Mouse (Mus musculus) midbrain, postnatal 0 days (tissue): ENCODE measurements at regions not wholly inside any gene's neighbourhood (a gene's known extent, or its start where the extent isn't known, plus 50 kb on each side); places are given as distances from the start of the nearest gene placed in this dataset.

Source experiments
- ATAC-seq: fragments of 200-750 bp; cut with Nextera tagmentation; 2 replicates; pipeline ENCODE4 v1.8.0; 2017; ENCODE audit warnings: moderate number of reproducible peaks, mild to moderate bottlenecking, moderate TSS enrichment, moderate library complexity; ENCODE audit not compliant: low FRiP score
- DNase-seq: peaks from one replicate; pipeline ENCODE4 v3.0.0-alpha.2; 2015; ENCODE audit warnings: low spot score
- H3K27ac ChIP-seq: fragments of 300-500 bp; sonication (generic); 2 replicates; pipeline ENCODE4 v1.5.1; 2014; ENCODE audit warnings: low read depth, mild to moderate bottlenecking, low read length, mixed read lengths
- H3K27me3 ChIP-seq: fragments of 300-500 bp; sonication (generic); 2 replicates; pipeline ENCODE4 v1.6.1; 2014; ENCODE audit warnings: low read length, control low read depth, mixed read lengths; ENCODE audit not compliant: insufficient read depth
- H3K36me3 ChIP-seq: fragments of 300-500 bp; sonication (generic); 2 replicates; pipeline ENCODE4 v1.6.1; 2014; ENCODE audit warnings: low read length, control low read depth, mixed read lengths; ENCODE audit not compliant: insufficient read depth
- H3K4me1 ChIP-seq: fragments of 300-500 bp; sonication (generic); 2 replicates; pipeline ENCODE4 v1.6.1; 2014; ENCODE audit warnings: mild to moderate bottlenecking, control low read depth, antibody characterized with exemption, low read length, mixed read lengths; ENCODE audit not compliant: insufficient read depth
- H3K4me2 ChIP-seq: fragments of 300-500 bp; sonication (generic); 2 replicates; pipeline ENCODE4 v1.6.1; 2014; ENCODE audit warnings: low read depth, mild to moderate bottlenecking, low read length, mixed read lengths; ENCODE audit not compliant: poor library complexity, severe bottlenecking
- H3K4me3 ChIP-seq: fragments of 300-500 bp; sonication (generic); 2 replicates; pipeline ENCODE4 v1.5.1; 2014; ENCODE audit warnings: low read depth, mild to moderate bottlenecking, low read length, moderate library complexity
- H3K9ac ChIP-seq: fragments of 300-500 bp; sonication (generic); replicated peaks from 2 replicates; pipeline ENCODE4 v1.6.1; 2014; ENCODE audit warnings: mild to moderate bottlenecking, low read length, moderate library complexity, mixed read lengths; ENCODE audit not compliant: poor library complexity, severe bottlenecking
- H3K9me3 ChIP-seq: fragments of 300-500 bp; sonication (generic); 2 replicates; pipeline ENCODE4 v1.6.1; 2016; ENCODE audit warnings: low read length, control low read depth
- CTCF ChIP-seq: IDR thresholded peaks from 2 replicates; pipeline ENCODE4 v1.5.1; 2016; ENCODE audit warnings: antibody characterized with exemption, mild to moderate bottlenecking
- WGBS: fragments of 180-500 bp; shearing (Covaris S2); extraction: QIAGEN DNeasy Blood & Tissue Kit; methylation state at CpG from one replicate; pipeline ENCODE4 v1.1.7; 2014; 5-methylcytosine and 5-hydroxymethylcytosine counted together

DNA sequence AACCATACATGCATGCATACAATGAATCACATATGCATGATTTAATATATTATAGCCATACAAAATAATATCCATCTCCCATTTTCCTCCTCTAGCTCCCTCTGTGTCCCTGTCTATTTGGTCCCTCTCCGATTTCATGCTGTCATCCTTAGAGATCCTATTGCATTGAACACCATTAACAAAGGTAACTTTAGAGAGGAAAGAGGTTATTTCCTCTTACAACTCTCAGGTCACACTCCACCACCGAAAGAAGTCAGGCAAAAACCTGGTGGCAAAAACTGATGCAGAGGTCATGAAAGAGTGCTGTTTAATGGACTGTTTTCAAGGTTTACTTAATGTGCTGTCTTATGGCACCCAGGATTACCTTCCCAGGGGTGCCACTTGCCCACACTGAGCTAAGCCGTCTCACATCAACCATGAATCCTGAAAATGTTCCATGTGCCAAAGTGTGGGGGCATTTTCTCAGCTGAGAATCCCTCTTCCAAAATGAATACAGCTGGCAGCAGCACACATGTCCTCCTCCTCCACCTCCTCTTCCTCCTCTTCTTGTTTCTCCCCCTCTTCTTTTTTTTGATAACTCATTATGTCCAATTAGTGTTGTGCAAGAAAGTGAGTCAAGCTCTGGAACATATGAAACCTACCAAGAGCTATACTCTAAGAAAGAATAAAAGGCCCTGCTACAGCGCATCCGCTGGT, 212.4 kb downstream of the Efhb start:
- Histone ChIP-seq H3K4me1 (no peaks in the 10 kb centered on the region), H3K27me3 (no peaks in the 10 kb centered on the region), H3K36me3 (no peaks in the 10 kb centered on the region), H3K27ac (no peak overlapping the region), H3K9ac (no peak overlapping the region), H3K9me3 (no peaks in the 10 kb centered on the region), H3K4me2 (no peak overlapping the region), H3K4me3 (no peak overlapping the region)
- DNase-seq (no peak), ATAC-seq (no peak)
- no peak for TF ChIP-seq CTCF
- 93% methylated on average over 5 of the region's 5 CpGs for WGBS

DNA sequence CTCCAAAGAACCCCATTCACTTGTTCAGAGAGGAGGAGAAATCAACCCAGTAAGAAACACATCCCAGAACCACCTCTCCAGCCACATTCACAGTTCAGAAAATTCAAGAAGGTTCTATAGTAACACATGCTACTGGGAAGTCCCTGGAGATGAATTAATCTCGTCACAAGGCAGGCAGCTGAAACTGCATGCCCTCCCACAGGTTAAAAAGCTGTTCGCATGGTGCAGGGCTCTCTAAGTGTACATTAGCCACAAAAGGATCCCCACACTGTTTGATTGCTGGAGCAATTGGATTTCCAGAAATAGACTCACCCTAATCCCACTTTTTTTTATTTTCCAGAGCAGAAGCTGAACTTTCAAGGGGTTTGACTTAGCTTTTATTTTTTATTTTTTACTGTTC, 214.6 kb downstream of the Efhb start:
- Histone ChIP-seq H3K9me3 (no peaks in the 10 kb centered on the region), H3K27ac (no peak overlapping the region), H3K4me2 (no peak overlapping the region), H3K27me3 (no peaks in the 10 kb centered on the region), H3K9ac (no peak overlapping the region), H3K4me3 (no peak overlapping the region), H3K36me3 (no peaks in the 10 kb centered on the region), H3K4me1 (no peaks in the 10 kb centered on the region)
- ATAC-seq (no peak), DNase-seq (peak; percentile 13)
- TF ChIP-seq CTCF: no peak
- WGBS: 33% methylated on average over 2 of the region's 2 CpGs

DNA sequence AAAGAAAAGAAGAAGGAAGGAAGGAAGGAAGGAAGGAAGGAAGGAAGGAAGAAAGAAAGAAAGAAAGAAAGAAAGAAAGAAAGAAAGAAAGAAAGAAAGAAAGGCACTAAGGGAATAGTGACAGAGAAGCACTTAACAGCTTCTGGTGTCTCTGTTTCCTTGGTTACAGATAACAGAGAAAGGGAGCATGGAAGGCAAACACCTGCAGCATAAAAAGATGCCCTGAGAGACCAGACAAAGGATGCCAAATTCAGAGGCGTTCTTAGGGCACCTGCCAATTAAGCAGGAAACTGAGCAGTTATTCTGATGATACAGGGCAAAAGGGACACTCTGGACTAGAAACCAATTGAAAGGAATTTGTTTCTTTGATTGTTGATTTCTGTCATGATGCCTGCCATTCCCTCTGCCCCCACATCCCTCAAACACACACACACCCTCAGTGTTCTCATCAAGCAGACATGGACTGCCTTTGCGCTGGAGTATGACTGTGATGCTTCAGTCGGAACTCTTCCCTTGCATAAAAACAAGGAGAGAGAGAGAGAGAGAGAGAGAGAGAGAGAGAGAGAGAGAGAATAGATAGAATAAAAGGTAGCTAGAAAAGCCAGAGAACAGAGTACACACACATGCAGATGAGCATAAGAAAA, 215.4 kb downstream of the Efhb start:
- WGBS: 51% methylated on average over 3 of the region's 3 CpGs
- no peak for TF ChIP-seq CTCF
- DNase-seq: peak; percentile 32
- peak overlapping the region; percentile 67; the same call in 1 of the 2 replicates for H3K27ac ChIP-seq
- no peaks in the 10 kb centered on the region for H3K9me3 ChIP-seq
- H3K36me3 ChIP-seq: no peaks in the 10 kb centered on the region
- no peak overlapping the region for H3K4me3 ChIP-seq
- ATAC-seq: 0 out of 2 replicates have a peak, but pooled peaks have one; percentile 62
- H3K4me2 ChIP-seq: no peak overlapping the region
- H3K27me3 ChIP-seq: no peaks in the 10 kb centered on the region
- H3K4me1 ChIP-seq: no peaks in the 10 kb centered on the region
- no peak overlapping the region for H3K9ac ChIP-seq

DNA sequence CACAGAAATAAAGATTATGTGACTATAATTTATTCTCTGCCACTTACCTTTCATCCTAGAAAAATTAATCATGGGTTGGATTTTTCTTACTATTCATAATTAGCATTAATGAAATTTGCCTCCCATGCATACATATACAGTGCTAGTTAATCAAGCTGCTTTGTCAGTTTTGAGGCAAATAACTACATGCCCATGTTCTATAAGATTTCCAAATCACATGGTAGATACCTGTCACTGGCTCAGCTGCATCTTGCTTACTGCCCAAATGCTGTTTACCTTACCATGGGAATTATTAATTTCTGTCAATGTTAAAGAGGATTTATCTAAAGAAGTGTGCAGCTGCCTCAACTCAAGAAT, 252.7 kb downstream of the Efhb start:
- Histone ChIP-seq H3K4me2 (no peak overlapping the region), H3K27ac (no peak overlapping the region), H3K4me1 (no peaks in the 10 kb centered on the region), H3K9me3 (no peaks in the 10 kb centered on the region), H3K36me3 (no peaks in the 10 kb centered on the region), H3K4me3 (no peak overlapping the region), H3K27me3 (no peaks in the 10 kb centered on the region), H3K9ac (no peak overlapping the region)
- no peak for TF ChIP-seq CTCF
- no peak for DNase-seq
- ATAC-seq: peak; percentile 31; the same call in 1 of the 2 replicates

DNA sequence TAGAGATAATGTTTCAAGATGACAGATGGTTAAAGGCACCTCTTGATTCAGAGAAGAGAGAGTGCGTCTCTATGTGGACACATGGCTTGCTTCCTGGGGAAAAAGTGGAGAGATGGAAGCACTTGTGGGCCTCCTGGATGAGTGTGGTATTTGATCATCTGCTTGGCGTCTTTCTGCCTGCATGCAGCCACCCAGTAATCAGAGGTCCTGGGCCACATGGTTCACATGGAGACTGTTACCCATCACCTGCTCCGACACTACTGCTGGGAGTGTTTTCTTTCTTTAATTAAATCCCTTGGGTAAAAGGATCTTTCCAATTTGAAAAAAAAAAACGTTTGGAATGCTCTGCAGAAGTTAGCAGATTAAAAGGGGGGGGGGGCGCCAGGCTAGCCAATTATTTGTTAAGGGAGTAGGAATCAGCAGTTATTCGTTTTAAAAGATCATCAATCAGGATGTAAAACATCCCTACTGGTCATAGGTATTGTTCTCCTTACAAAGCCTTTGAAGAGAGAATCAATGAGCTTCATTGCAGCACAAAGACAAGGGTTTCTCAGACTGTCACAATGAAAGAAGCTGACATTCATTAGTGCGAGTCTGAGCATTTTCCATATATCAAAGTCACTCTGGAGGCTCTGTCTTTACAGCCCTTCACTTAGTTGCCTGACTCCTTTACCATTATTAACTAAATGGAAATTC, 253.3 kb downstream of the Efhb start:
- ATAC-seq (peak; percentile 52; the same call in 1 of the 2 replicates), DNase-seq (no peak)
- Histone ChIP-seq H3K4me3 (no peak overlapping the region), H3K9ac (no peak overlapping the region), H3K9me3 (no peaks in the 10 kb centered on the region), H3K36me3 (no peaks in the 10 kb centered on the region), H3K4me2 (no peak overlapping the region), H3K4me1 (no peaks in the 10 kb centered on the region), H3K27me3 (no peaks in the 10 kb centered on the region), H3K27ac (no peak overlapping the region)
- TF ChIP-seq CTCF: no peak
- 17% methylated on average over 7 of the region's 7 CpGs for WGBS
